Mouse (Mus musculus) ES-Bruce4 (cell line): ENCODE data around the gene Ccdc54. TPM values are rescaled to one million over a fixed set of nuclear protein-coding genes. Genes with fewer than 3 reads are reported as not detected.

Experiments used
- H3K27ac ChIP-seq: 2 replicates; pipeline ENCODE4 v1.5.1; 2012; ENCODE audit warnings: low read length, inconsistent platforms; ENCODE audit not compliant: insufficient read depth
- H3K27me3 ChIP-seq: 2 replicates; pipeline ENCODE4 v1.6.1; 2012; ENCODE audit warnings: mild to moderate bottlenecking, low read length, inconsistent platforms; ENCODE audit not compliant: control insufficient read depth, poor library complexity, insufficient read depth, severe bottlenecking
- H3K36me3 ChIP-seq: 2 replicates; pipeline ENCODE4 v1.6.1; 2012; ENCODE audit warnings: inconsistent platforms, mild to moderate bottlenecking, low read length, moderate library complexity; ENCODE audit not compliant: control insufficient read depth, poor library complexity, insufficient read depth, severe bottlenecking
- H3K4me1 ChIP-seq: one replicate; pipeline ENCODE4 v1.8.1; 2011; ENCODE audit warnings: low read length; ENCODE audit not compliant: control insufficient read depth, insufficient read depth
- H3K4me3 ChIP-seq: 2 replicates; pipeline ENCODE4 v1.5.1; 2011; ENCODE audit warnings: low read depth, mild to moderate bottlenecking, low read length
- H3K9ac ChIP-seq: 2 replicates; pipeline ENCODE4 v1.6.1; 2012; ENCODE audit warnings: low read depth, mild to moderate bottlenecking, inconsistent platforms; ENCODE audit not compliant: poor library complexity, severe bottlenecking
- H3K9me3 ChIP-seq: replicated peaks from 2 replicates; pipeline ENCODE4 v1.6.1; 2012; ENCODE audit warnings: mild to moderate bottlenecking, low read length, inconsistent platforms; ENCODE audit not compliant: control insufficient read depth, poor library complexity, insufficient read depth, severe bottlenecking
- CTCF ChIP-seq: IDR thresholded peaks from one replicate; pipeline ENCODE4 v1.8.1; 2011; ENCODE audit warnings: low read depth, low read length
- EP300 ChIP-seq: IDR thresholded peaks from 2 replicates; pipeline ENCODE4 v1.6.1; 2011; ENCODE audit warnings: low read depth, low read length; ENCODE audit not compliant: insufficient read depth
- POLR2A ChIP-seq: IDR thresholded peaks from one replicate; pipeline ENCODE4 v1.8.1; 2011; ENCODE audit warnings: low read length; ENCODE audit not compliant: insufficient read depth
- polyA plus RNA-seq: library from polyadenylated mRNA; stranded (reverse); fragments of >200 nt; gene quantifications from 2 replicates; pipeline ENCODE4 v1.2.4, GENCODE M21; 2011; ENCODE audit warnings: low read depth; ENCODE audit not compliant: missing spikeins, insufficient read depth, insufficient read length

Gene Ccdc54
- polyA plus RNA-seq, 1 experiment, result not detected

DNA sequence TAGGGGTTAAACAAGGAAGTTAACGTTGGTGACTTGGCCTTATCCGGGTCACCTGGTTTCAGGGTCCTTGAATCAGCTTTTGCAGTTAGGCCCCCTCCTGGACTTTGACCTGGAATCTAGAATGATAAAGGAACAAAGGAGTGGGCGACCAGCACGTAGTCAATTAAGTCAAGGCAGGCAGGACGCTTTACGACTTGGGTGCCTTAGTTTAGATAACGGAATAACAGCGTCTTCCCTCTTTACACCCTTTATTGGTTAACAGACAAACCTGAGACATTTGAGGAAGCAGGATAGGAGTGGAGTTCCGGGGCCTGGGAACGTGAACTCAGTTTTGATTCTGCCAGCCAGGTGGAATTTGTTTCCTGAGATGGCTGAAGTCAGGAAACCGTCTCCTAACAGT lies 13.9 kb upstream of the Ccdc54 start:
- TF ChIP-seq EP300 (no peak), CTCF (no peak), POLR2A (no peak)
- H3K4me1 ChIP-seq, result no peaks in the 10 kb centered on the region
- H3K27me3 ChIP-seq, result no peaks in the 10 kb centered on the region

DNA sequence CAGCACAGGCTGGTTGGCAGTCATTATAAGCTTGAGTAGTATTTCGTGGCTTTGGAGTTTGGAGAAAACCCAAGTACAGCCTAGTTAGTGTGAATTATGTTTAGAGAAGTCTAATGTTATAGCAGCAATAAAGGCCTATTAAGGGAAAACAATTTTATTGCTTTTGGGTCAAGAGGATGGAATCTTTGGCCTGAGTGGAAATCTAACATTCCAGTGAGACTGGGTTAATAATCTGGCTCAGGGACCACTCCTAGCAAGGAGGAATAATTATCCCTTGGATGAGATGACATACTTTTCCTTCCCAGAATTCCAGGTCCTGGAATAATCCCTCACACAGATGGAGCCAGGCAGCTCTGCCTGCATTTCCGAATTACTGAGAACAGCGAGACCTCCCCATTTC lies 11.0 kb upstream of the Ccdc54 start:
- H3K4me1 ChIP-seq, result no peaks in the 10 kb centered on the region
- no peaks in the 10 kb centered on the region for H3K9me3 ChIP-seq
- H3K27ac ChIP-seq, result no peak overlapping the region
- no peaks in the 10 kb centered on the region for H3K27me3 ChIP-seq
- TF ChIP-seq POLR2A, result no peak
- no peak for TF ChIP-seq CTCF
- no peak for TF ChIP-seq EP300
- no peak overlapping the region for H3K9ac ChIP-seq
- H3K4me3 ChIP-seq, result no peak overlapping the region
- no peaks in the 10 kb centered on the region for H3K36me3 ChIP-seq

More for the DNA sequence above, 13.9 kb upstream of the Ccdc54 start:
- Histone ChIP-seq H3K36me3 (no peaks in the 10 kb centered on the region), H3K4me3 (no peak overlapping the region), H3K27ac (no peak overlapping the region), H3K9ac (no peak overlapping the region), H3K9me3 (no peaks in the 10 kb centered on the region)

DNA sequence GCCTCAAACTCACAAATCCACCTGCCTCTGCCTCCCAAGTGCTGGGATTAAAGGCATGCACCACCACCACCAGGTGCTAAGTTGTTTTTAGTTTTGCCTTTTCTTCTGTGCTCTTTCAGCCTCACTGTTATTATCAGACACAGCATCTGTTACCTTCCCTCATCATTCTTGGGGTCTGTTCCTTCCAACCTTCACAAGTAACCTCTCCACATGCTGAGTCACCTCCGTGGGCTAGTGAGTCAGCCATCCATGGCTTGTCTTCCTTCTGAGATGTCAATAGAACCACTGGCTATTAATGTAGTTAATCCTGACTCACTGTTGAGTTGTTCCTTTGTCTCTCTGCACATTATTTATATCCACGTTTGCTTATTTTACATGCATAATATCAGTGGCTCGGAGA lies 9.7 kb upstream of the Ccdc54 start:
- Histone ChIP-seq H3K36me3 (no peaks in the 10 kb centered on the region), H3K9ac (no peak overlapping the region), H3K4me1 (no peaks in the 10 kb centered on the region), H3K27ac (no peak overlapping the region), H3K9me3 (no peaks in the 10 kb centered on the region), H3K4me3 (no peak overlapping the region), H3K27me3 (no peaks in the 10 kb centered on the region)
- TF ChIP-seq POLR2A, result no peak
- no peak for TF ChIP-seq EP300
- no peak for TF ChIP-seq CTCF

DNA sequence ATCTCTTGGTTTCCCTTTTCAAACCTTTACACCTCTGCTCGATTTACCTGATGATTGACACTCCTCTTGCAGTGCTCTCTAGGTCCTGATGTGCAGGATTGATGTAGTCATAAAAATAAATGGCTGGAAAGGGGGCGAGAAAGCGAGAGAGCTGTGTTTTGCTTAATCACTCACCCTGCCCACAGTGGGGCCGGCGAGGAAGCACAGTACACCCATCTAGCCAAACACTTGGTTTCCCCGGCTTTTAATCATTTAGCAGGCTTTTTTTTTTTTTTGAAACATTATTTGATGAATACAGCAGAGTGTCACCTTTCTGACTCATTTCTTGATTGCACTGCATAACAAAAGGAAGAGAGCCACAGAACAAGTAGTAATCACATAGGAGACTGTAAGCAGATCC lies 5.7 kb upstream of the Ccdc54 start:
- Histone ChIP-seq H3K27ac (no peak overlapping the region), H3K4me1 (no peaks in the 10 kb centered on the region)

DNA sequence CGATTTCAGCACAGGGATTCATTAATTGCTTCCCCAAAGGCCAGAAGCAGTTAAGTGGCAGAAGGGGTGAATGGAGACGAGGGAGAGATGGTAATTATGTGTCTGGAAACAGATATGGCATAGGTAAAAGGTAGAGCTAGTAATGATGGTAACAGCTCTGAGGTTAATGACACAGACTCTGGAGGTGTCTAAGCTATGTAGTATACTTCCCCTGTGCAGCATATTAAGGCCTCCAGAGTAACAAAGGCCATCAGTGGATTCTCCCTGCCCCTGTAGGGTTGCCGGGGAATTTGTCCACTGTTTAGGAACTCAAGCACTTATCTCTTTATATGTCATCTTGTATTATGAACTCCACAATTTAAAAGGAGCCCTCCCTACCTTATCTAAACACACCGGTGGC lies 5.2 kb upstream of the Ccdc54 start:
- no peak overlapping the region for H3K4me3 ChIP-seq
- H3K9me3 ChIP-seq, result no peaks in the 10 kb centered on the region
- no peak overlapping the region for H3K9ac ChIP-seq
- TF ChIP-seq EP300 (no peak), CTCF (no peak)
- no peaks in the 10 kb centered on the region for H3K27me3 ChIP-seq
- no peaks in the 10 kb centered on the region for H3K36me3 ChIP-seq
- H3K27ac ChIP-seq, result no peak overlapping the region
- no peaks in the 10 kb centered on the region for H3K4me1 ChIP-seq

More for the DNA sequence above, 5.7 kb upstream of the Ccdc54 start:
- no peak for TF ChIP-seq EP300
- TF ChIP-seq POLR2A, result no peak
- no peak for TF ChIP-seq CTCF
- Histone ChIP-seq H3K9me3 (no peaks in the 10 kb centered on the region), H3K9ac (no peak overlapping the region), H3K4me3 (no peak overlapping the region), H3K36me3 (no peaks in the 10 kb centered on the region), H3K27me3 (no peaks in the 10 kb centered on the region)

DNA sequence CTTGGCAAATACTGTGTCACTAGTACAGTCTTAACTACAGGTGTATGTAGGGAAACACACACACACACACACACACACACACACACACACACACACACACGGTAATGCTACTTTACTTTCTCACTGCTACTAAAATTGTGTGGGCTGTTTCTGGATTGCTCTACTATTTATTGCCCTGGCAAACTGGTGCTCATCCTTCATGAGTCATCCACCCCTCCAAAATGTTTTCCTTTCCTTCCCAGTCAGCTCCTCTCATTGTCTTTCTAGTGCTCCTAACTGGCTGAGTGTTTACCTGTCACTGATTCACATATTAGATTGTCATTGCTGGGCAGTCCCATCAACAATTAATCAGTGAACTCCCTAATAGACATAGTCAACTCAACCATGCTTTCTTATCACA lies 3.9 kb upstream of the Ccdc54 start:
- no peaks in the 10 kb centered on the region for H3K36me3 ChIP-seq
- no peak overlapping the region for H3K27ac ChIP-seq
- H3K4me3 ChIP-seq, result no peak overlapping the region
- H3K9me3 ChIP-seq, result no peaks in the 10 kb centered on the region
- no peak overlapping the region for H3K9ac ChIP-seq
- no peak for TF ChIP-seq EP300
- H3K27me3 ChIP-seq, result no peaks in the 10 kb centered on the region
- H3K4me1 ChIP-seq, result no peaks in the 10 kb centered on the region
